Mouse (Mus musculus) CH12.LX (cell line): ENCODE measurements around the gene Kif26a. TPM values are rescaled to one million over a fixed set of nuclear protein-coding genes. Genes with fewer than 3 reads are reported as not detected.

Experiments
- DNase-seq: peaks from one replicate; pipeline ENCODE4 v3.0.0-alpha.2; 2013; ENCODE audit errors: extremely low read depth
- H3K27ac ChIP-seq: 2 replicates; pipeline ENCODE4 v1.5.1; 2012; ENCODE audit warnings: low read depth, mild to moderate bottlenecking, control low read depth, moderate library complexity; ENCODE audit not compliant: insufficient read depth
- H3K27me3 ChIP-seq: replicated peaks from 2 replicates; pipeline ENCODE3; 2012; ENCODE audit warnings: inconsistent platforms
- H3K36me3 ChIP-seq, 2 experiments: replicated peaks in 1 of 2; 2 replicates each; pipeline versions ENCODE3 to v1.6.1; 2012; ENCODE audit warnings: inconsistent platforms in 1 of 2, low read length in 1 of 2, mild to moderate bottlenecking in 1 of 2, mixed read lengths in 1 of 2, moderate library complexity in 1 of 2; ENCODE audit not compliant: control insufficient read depth in 1 of 2, insufficient read depth in 1 of 2
- H3K4me1 ChIP-seq, 2 experiments: 2 replicates each; pipeline ENCODE4 v1.6.1; 2012; ENCODE audit warnings: inconsistent platforms in 1 of 2, moderate library complexity in 1 of 2; ENCODE audit not compliant: insufficient read depth in 2 of 2, control insufficient read depth in 1 of 2
- H3K4me2 ChIP-seq: 2 replicates; pipeline ENCODE4 v1.6.1; 2012; ENCODE audit warnings: low read depth, mild to moderate bottlenecking, control low read depth; ENCODE audit not compliant: poor library complexity, insufficient read depth, severe bottlenecking
- H3K4me3 ChIP-seq, 3 experiments: fragments of 150-350 bp in 1 of 3; sonication (generic) in 1 of 3; replicated peaks in 1 of 3; 2 replicates each; pipeline versions ENCODE3 to v1.5.1; 2011 to 2012; ENCODE audit warnings: low read depth in 2 of 3, low read length in 2 of 3, mild to moderate bottlenecking in 2 of 3, moderate library complexity in 2 of 3, control low read depth in 1 of 3, improper control_type of control experiment in 1 of 3, inconsistent platforms in 1 of 3, mixed read lengths in 1 of 3; ENCODE audit not compliant: poor library complexity in 1 of 3
- H3K79me2 ChIP-seq: replicated peaks from 2 replicates; pipeline ENCODE4 v1.6.1; 2012; ENCODE audit warnings: mild to moderate bottlenecking, moderate library complexity; ENCODE audit not compliant: control insufficient read depth, poor library complexity, insufficient read depth, severe bottlenecking; ENCODE audit errors: extremely low read depth
- H3K9ac ChIP-seq: 2 replicates; pipeline ENCODE4 v1.6.1; 2012; ENCODE audit warnings: low read depth, mild to moderate bottlenecking, control low read depth, moderate library complexity; ENCODE audit not compliant: insufficient read depth
- H3K9me3 ChIP-seq: replicated peaks from 2 replicates; pipeline ENCODE3; 2012; ENCODE audit warnings: low read length, inconsistent platforms, mixed read lengths
- CHD1 ChIP-seq: IDR thresholded peaks from 2 replicates; pipeline ENCODE4 v1.6.1; 2012; ENCODE audit warnings: low read depth, low read length, improper control_type of control experiment, inconsistent platforms
- CHD2 ChIP-seq: IDR thresholded peaks from 2 replicates; pipeline ENCODE4 v1.6.1; 2011; ENCODE audit warnings: low read length, improper control_type of control experiment
- CTCF ChIP-seq, 2 experiments: IDR thresholded peaks in 1 of 2; conservative IDR thresholded peaks in 1 of 2; 2 replicates each; pipeline ENCODE4 v1.5.1; 2011 to 2012; ENCODE audit warnings: low read depth in 2 of 2, low read length in 2 of 2, improper control_type of control experiment in 1 of 2, inconsistent platforms in 1 of 2, mild to moderate bottlenecking in 1 of 2, moderate library complexity in 1 of 2
- ELF1 ChIP-seq: IDR thresholded peaks from 2 replicates; pipeline ENCODE4 v1.6.1; 2014; ENCODE audit warnings: low read depth, mild to moderate bottlenecking, inconsistent platforms, low read length, improper control_type of control experiment
- EP300 ChIP-seq: IDR thresholded peaks from 2 replicates; pipeline ENCODE4 v1.6.1; 2011; ENCODE audit warnings: low read length, improper control_type of control experiment
- GABPA ChIP-seq: IDR thresholded peaks from 2 replicates; pipeline ENCODE4 v1.6.1; 2012; ENCODE audit warnings: low read depth, low read length, improper control_type of control experiment, inconsistent platforms; ENCODE audit not compliant: insufficient replicate concordance
- JUND ChIP-seq: conservative IDR thresholded peaks from 2 replicates; pipeline ENCODE4 v1.6.1; 2011; ENCODE audit warnings: low read depth, low read length, improper control_type of control experiment
- MAZ ChIP-seq: IDR thresholded peaks from 2 replicates; pipeline ENCODE4 v1.6.1; 2012; ENCODE audit warnings: low read depth, mild to moderate bottlenecking, inconsistent platforms, low read length, improper control_type of control experiment, moderate library complexity
- MXI1 ChIP-seq: IDR thresholded peaks from 2 replicates; pipeline ENCODE4 v1.6.1; 2011; ENCODE audit warnings: mild to moderate bottlenecking, low read depth, low read length, improper control_type of control experiment
- NELFE ChIP-seq: IDR thresholded peaks from 2 replicates; pipeline ENCODE4 v1.6.1; 2011; ENCODE audit warnings: low read depth, low read length, improper control_type of control experiment
- POLR2A ChIP-seq: IDR thresholded peaks from 2 replicates; pipeline ENCODE4 v1.6.1; 2011; ENCODE audit warnings: low read depth, mild to moderate bottlenecking, improper control_type of control experiment, low read length
- RAD21 ChIP-seq: IDR thresholded peaks from 2 replicates; pipeline ENCODE4 v1.6.1; 2011; ENCODE audit warnings: low read depth, mild to moderate bottlenecking, low read length, improper control_type of control experiment, moderate library complexity
- SIN3A ChIP-seq: IDR thresholded peaks from 2 replicates; pipeline ENCODE4 v1.6.1; 2012; ENCODE audit warnings: low read length, improper control_type of control experiment, inconsistent platforms
- SMC3 ChIP-seq: IDR thresholded peaks from 2 replicates; pipeline ENCODE4 v1.6.1; 2011; ENCODE audit warnings: low read depth, low read length, improper control_type of control experiment
- TBP ChIP-seq: conservative IDR thresholded peaks from 2 replicates; pipeline ENCODE4 v1.6.1; 2011; ENCODE audit warnings: low read depth, low read length, improper control_type of control experiment
- USF1 ChIP-seq: IDR thresholded peaks from 2 replicates; pipeline ENCODE4 v1.6.1; 2014; ENCODE audit warnings: low read depth, mild to moderate bottlenecking, inconsistent platforms, low read length, improper control_type of control experiment
- USF2 ChIP-seq: conservative IDR thresholded peaks from 2 replicates; pipeline ENCODE4 v1.6.1; 2011; ENCODE audit warnings: low read depth, low read length, improper control_type of control experiment
- ZC3H11A ChIP-seq: IDR thresholded peaks from 2 replicates; pipeline ENCODE4 v1.6.1; 2012; ENCODE audit warnings: low read depth, mild to moderate bottlenecking, inconsistent platforms, low read length, improper control_type of control experiment
- ZMIZ1 ChIP-seq: IDR thresholded peaks from 2 replicates; pipeline ENCODE4 v1.6.1; 2012; ENCODE audit warnings: low read depth, mild to moderate bottlenecking, inconsistent platforms, low read length, improper control_type of control experiment
- dilution Hi-C: fragments of 300-500 bp; cut with MboI; formaldehyde crosslinking; loops from 2 replicates; pipeline ENCODE4 v1.14.3; 2020; ENCODE audit warnings: low sequenced_read_pairs; ENCODE audit not compliant: extremely low pct_unique_long_range_greater_than_20kb, extremely low pct_ligation_motif_present
- in situ Hi-C: fragments of 300-500 bp; cut with MboI; formaldehyde crosslinking; loops from 3 replicates; pipeline ENCODE4 v1.14.3; 2019; ENCODE audit warnings: low sequenced_read_pairs, low pct_ligation_motif_present, low pct_unique_long_range_greater_than_20kb, mixed read lengths
- polyA plus RNA-seq: library from polyadenylated mRNA; unstranded; fragments of >175 nt; gene quantifications from 2 replicates; pipeline ENCODE4 v1.2.1, GENCODE M21; 2012; ENCODE audit warnings: low read depth; ENCODE audit not compliant: insufficient read length
- total RNA-seq, 2 experiments: library from RNA; depleted of rRNA; stranded (reverse); fragments of 300-350 nt in 1 of 2; fragments of >200 nt in 1 of 2; gene quantifications; 2 replicates each; pipeline ENCODE4 v1.2.3; 2012 to 2014

Gene Kif26a
- total and polyA plus RNA-seq, 3 experiments = not detected

- Histone ChIP-seq H3K36me3 (no peaks in the 10 kb centered on the region), H3K79me2 (no peaks in the 10 kb centered on the region), H3K4me3 (no peak overlapping the region), H3K4me2 (no peak overlapping the region), H3K4me1 (no peaks in the 10 kb centered on the region), H3K27me3 (peaks cover 26% of the 10 kb centered on the region), H3K27ac (no peak overlapping the region), H3K9ac (no peak overlapping the region), H3K9me3 (peaks cover 28% of the 10 kb centered on the region)
- no peak for TF ChIP-seq SIN3A
- TF ChIP-seq ZC3H11A = no peak
- no peak for TF ChIP-seq ZMIZ1
- no peak for TF ChIP-seq SMC3
- TF ChIP-seq USF2 = no peak
- no peak for TF ChIP-seq GABPA
- in situ Hi-C loops = loop anchor here (10.0 kb wide), 2 partner anchors 330 to 390 kb away; no protein-coding TSS in a partner anchor
- dilution Hi-C loops = no loop called here
- DNase-seq = no peak
Measured at GRCm38 (mm10) chr12:112144377-112145115, 1.5 kb upstream of the Kif26a start.

DNA sequence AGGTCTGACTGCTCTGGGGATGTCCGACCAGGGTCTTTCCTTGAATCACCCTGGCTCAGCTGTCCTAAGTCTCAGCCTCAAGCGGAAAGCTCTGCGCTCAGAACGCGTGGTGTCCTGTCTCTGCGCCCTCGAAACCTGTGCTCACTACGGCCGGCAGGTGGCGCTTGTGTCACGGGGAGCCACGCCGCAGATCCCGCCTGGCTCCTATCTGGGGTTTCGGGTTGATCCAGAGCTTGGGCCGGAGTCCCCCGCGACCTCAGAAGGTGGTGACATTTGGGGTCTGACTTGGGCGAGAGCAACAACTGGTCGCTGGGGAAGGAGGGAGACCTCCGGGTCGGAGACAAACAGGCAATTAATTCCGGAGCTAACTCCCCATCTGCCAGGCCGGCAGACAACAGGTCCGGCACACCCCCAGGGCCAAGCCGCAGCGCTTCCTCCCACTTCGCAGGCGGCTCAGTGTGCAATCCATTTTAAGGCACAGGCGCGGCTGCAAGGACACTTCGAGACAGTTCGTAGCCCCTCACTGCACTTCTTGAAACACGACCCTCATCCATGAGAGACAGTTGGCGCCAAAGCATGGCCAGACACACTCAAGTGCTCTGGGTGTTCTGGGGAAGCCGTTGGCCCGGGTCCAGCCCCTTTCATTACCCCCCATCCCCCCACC, 665 bp upstream of the Kif26a start:
- H3K9ac ChIP-seq = no peak overlapping the region
- no peak for DNase-seq
- no peaks in the 10 kb centered on the region for H3K36me3 ChIP-seq
- peaks cover 28% of the 10 kb centered on the region for H3K9me3 ChIP-seq
- peaks cover 34% of the 10 kb centered on the region for H3K27me3 ChIP-seq
- H3K4me2 ChIP-seq = peak overlapping the region; percentile 8; the same call in 1 of the 2 replicates
- no peak overlapping the region for H3K27ac ChIP-seq
- dilution Hi-C loops = no loop called here
- in situ Hi-C loops = loop anchor here (10.0 kb wide), 2 partner anchors 329 to 389 kb away; no protein-coding TSS in a partner anchor
- no peaks in the 10 kb centered on the region for H3K4me1 ChIP-seq
- TF ChIP-seq USF1 (no peak), CTCF (conservative IDR thresholded peaks at IDR 0.05 in 1 of 2, IDR thresholded peaks at IDR 0.05 in 1 of 2; ENCODE audit: low read depth in 2 of 2, low read length in 2 of 2) (peak in 1 of 2 experiments; percentile 79; a peak in 2 of 4 replicates), SMC3 (peak; percentile 74), RAD21 (peak; percentile 72)
- no peaks in the 10 kb centered on the region for H3K79me2 ChIP-seq
- H3K4me3 ChIP-seq = no peak overlapping the region

GRCm38 (mm10) chr12:112147365-112147764, 1.4 kb downstream of the Kif26a start:
- Histone ChIP-seq H3K79me2 (no peaks in the 10 kb centered on the region), H3K27ac (no peak overlapping the region), H3K9me3 (peaks cover 28% of the 10 kb centered on the region), H3K27me3 (peaks cover 50% of the 10 kb centered on the region), H3K9ac (no peak overlapping the region), H3K4me3 (no peak overlapping the region), H3K36me3 (no peaks in the 10 kb centered on the region), H3K4me2 (no peak overlapping the region), H3K4me1 (no peaks in the 10 kb centered on the region)
- TF ChIP-seq CTCF (conservative IDR thresholded peaks at IDR 0.05 in 1 of 2, IDR thresholded peaks at IDR 0.05 in 1 of 2; ENCODE audit: low read depth in 2 of 2, low read length in 2 of 2) (no peak), MAZ (no peak), CHD2 (no peak), TBP (no peak), SMC3 (no peak), GABPA (no peak), USF2 (no peak), CHD1 (no peak), NELFE (no peak), POLR2A (no peak), JUND (no peak), ELF1 (no peak), MXI1 (no peak), EP300 (no peak)
- dilution Hi-C loops = no loop called here
- in situ Hi-C loops = loop anchor here (10.0 kb wide), 2 partner anchors 327 to 387 kb away; no protein-coding TSS in a partner anchor
- no peak for DNase-seq
